Mouse (Mus musculus): Measurements from ENCODE around the gene Hsd3b2. TPM values are rescaled to one million over a fixed set of nuclear protein-coding genes. Genes with fewer than 3 reads are reported as not detected.

The Hsd3b2 gene
- 0.06 and 0.17 TPM in 2 replicates for polyA plus RNA-seq (2015; fragmentation: Nextera tagmentation; extraction: Ambion mirVana)

GRCm38 (mm10) chr3:98724376-98724775 is at the start of gene Hsd3b2:
Hsd3b2 (minus strand) TSS chr3:98724543.

Other genes with a start within 250 kb of the Hsd3b2 start
- not detected in 2 replicates for gene Hsd3b4, start 214.0 kb downstream of the Hsd3b2 start, polyA plus RNA-seq (2015; fragmentation: Nextera tagmentation; extraction: Ambion mirVana)
- gene Gm10681, start 135.7 kb downstream of the Hsd3b2 start, polyA plus RNA-seq (2015; fragmentation: Nextera tagmentation; extraction: Ambion mirVana) = not detected in 2 replicates
- gene Hsd3b5, start 94.3 kb downstream of the Hsd3b2 start, polyA plus RNA-seq (2015; fragmentation: Nextera tagmentation; extraction: Ambion mirVana) = not detected in 2 replicates
- 0.08 and 0.10 TPM in 2 replicates for gene Hsd3b3, start 38.6 kb upstream of the Hsd3b2 start, polyA plus RNA-seq (2015; fragmentation: Nextera tagmentation; extraction: Ambion mirVana)
- 0.09 TPM in 1 of 2 replicates, not detected in the other for gene Hsd3b6, start 89.9 kb upstream of the Hsd3b2 start, polyA plus RNA-seq (2015; fragmentation: Nextera tagmentation; extraction: Ambion mirVana)
- gene Hsd3b1, start 135.3 kb upstream of the Hsd3b2 start, polyA plus RNA-seq (2015; fragmentation: Nextera tagmentation; extraction: Ambion mirVana) = 0.09 TPM in 1 of 2 replicates, not detected in the other
- gene Hao2, start 168.7 kb upstream of the Hsd3b2 start, polyA plus RNA-seq (2015; fragmentation: Nextera tagmentation; extraction: Ambion mirVana) = not detected in 2 replicates

Measured in neural tube, postnatal 0 days (tissue).